Mouse (Mus musculus) heart, postnatal 0 days (tissue): Measurements from ENCODE around the gene Grm8. TPM values are rescaled to one million over a fixed set of nuclear protein-coding genes. Genes with fewer than 3 reads are reported as not detected.

Source experiments
- ATAC-seq: fragments of 200-750 bp; cut with Nextera tagmentation; 2 replicates; pipeline ENCODE4 v1.8.0; 2017; ENCODE audit warnings: low read depth, moderate number of reproducible peaks, moderate library complexity; ENCODE audit not compliant: insufficient read depth
- DNase-seq: peaks from one replicate; pipeline ENCODE4 v3.0.0-alpha.2; 2016; ENCODE audit warnings: low spot score
- H3K27ac ChIP-seq: fragments of 300-500 bp; sonication (generic); 2 replicates; pipeline ENCODE4 v1.5.1; 2014; ENCODE audit warnings: low read depth, mild to moderate bottlenecking
- H3K27me3 ChIP-seq: fragments of 300-500 bp; sonication (generic); 2 replicates; pipeline ENCODE4 v1.6.1; 2014; ENCODE audit warnings: low read length, mixed read lengths; ENCODE audit not compliant: control insufficient read depth, insufficient read depth
- H3K36me3 ChIP-seq: fragments of 300-500 bp; sonication (generic); replicated peaks from 2 replicates; pipeline ENCODE4 v1.6.1; 2014; ENCODE audit warnings: low read length, mixed read lengths; ENCODE audit not compliant: control insufficient read depth, insufficient read depth
- H3K4me1 ChIP-seq: fragments of 300-500 bp; sonication (generic); 2 replicates; pipeline ENCODE4 v1.6.1; 2014; ENCODE audit warnings: antibody characterized with exemption; ENCODE audit not compliant: control insufficient read depth, insufficient read depth
- H3K4me2 ChIP-seq: fragments of 300-500 bp; sonication (generic); 2 replicates; pipeline ENCODE4 v1.6.1; 2014; ENCODE audit warnings: low read depth, mild to moderate bottlenecking, low read length, moderate library complexity
- H3K4me3 ChIP-seq: fragments of 300-500 bp; sonication (generic); 2 replicates; pipeline ENCODE4 v1.5.1; 2014; ENCODE audit warnings: low read depth, low read length
- H3K9ac ChIP-seq: fragments of 300-500 bp; sonication (generic); replicated peaks from 2 replicates; pipeline ENCODE4 v1.6.1; 2014; ENCODE audit warnings: low read depth, low read length, mixed read lengths
- H3K9me3 ChIP-seq: fragments of 300-500 bp; sonication (generic); replicated peaks from 2 replicates; pipeline ENCODE4 v1.6.1; 2016; ENCODE audit warnings: low read length; ENCODE audit not compliant: control insufficient read depth
- CTCF ChIP-seq: IDR thresholded peaks from 2 replicates; pipeline ENCODE4 v1.5.1; 2016; ENCODE audit warnings: antibody characterized with exemption, control low read depth, low read depth
- EP300 ChIP-seq: IDR thresholded peaks from 2 replicates; pipeline ENCODE4 v1.6.1; 2016; ENCODE audit warnings: antibody characterized with exemption, low read depth
- WGBS: fragments of 180-500 bp; shearing (Covaris S2); extraction: QIAGEN DNeasy Blood & Tissue Kit; methylation state at CpG from one replicate; pipeline ENCODE4 v1.1.7; 2014; 5-methylcytosine and 5-hydroxymethylcytosine counted together
- polyA plus RNA-seq: library from polyadenylated mRNA; unstranded; fragments of >200 nt; fragmentation: Nextera tagmentation; extraction: Ambion mirVana; gene quantifications from 2 replicates; pipeline ENCODE4 v1.2.1, GENCODE M21; 2015
- total RNA-seq: library from RNA; depleted of rRNA; stranded (reverse); fragments of >200 nt; gene quantifications from 2 replicates; pipeline ENCODE4 v1.2.3, GENCODE M21; 2014; ENCODE audit warnings: low replicate concordance

The Grm8 gene
- total and polyA plus RNA-seq, 2 experiments from 2014 or later: not detected

DNA sequence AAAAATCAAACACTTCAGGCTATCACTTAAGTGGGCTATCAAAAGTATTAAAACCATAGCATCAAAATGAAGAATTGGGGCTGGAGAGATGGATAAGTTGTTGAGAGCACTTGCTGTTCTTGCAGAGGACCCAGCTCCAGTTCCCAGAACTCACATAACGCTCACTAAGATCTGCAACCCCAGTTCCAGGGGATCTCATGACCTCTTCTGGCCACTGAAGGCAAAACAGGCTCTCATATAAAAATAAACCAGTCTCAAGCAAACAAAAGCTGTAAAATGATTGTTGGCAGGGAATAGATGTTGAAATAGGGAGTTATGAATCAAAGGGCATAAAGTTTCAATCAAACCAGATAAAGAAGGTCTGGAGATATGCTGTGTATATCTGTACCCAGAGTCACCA is 171.1 kb downstream of the Grm8 start:
- H3K27me3 ChIP-seq: no peaks in the 10 kb centered on the region
- no peak overlapping the region for H3K4me3 ChIP-seq
- TF ChIP-seq CTCF (no peak), EP300 (no peak)
- H3K4me1 ChIP-seq: no peaks in the 10 kb centered on the region
- 70% methylated on average over 1 of the region's 1 CpGs for WGBS
- ATAC-seq (no peak), DNase-seq (no peak)
- H3K27ac ChIP-seq: no peak overlapping the region
- H3K4me2 ChIP-seq: no peak overlapping the region
- H3K36me3 ChIP-seq: no peaks in the 10 kb centered on the region
- H3K9ac ChIP-seq: no peak overlapping the region
- H3K9me3 ChIP-seq: no peaks in the 10 kb centered on the region

DNA sequence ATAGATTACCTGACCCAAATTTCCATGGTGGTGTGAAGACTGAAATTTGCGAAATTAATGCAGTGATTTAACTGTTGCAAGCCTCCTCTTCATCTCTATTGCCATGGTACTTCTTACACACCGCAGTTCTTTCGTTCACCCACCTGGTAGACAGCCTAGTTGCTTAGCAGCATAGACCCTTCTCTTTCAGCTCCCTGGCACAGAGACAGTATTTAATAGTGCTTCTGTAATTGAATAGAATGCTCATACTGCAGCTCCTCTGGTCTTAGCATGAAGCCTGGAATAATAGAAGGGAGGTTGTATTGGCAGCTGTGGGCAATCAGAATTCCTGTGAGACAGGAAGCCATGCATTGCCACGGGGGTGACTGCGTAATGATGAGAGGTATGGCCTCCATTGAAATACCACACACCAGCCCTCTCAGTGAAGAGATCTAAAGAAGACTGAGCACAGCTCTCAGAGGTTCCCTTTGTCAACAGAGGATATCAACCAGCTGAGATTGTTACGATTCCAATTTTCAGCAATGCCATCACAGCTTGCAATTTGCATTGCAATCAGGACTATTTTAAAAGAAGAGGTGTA is 178.6 kb downstream of the Grm8 start:
- no peak for TF ChIP-seq EP300
- TF ChIP-seq CTCF: no peak
- DNase-seq: no peak
- Histone ChIP-seq H3K4me1 (no peaks in the 10 kb centered on the region), H3K27me3 (no peaks in the 10 kb centered on the region), H3K9ac (no peak overlapping the region), H3K9me3 (no peaks in the 10 kb centered on the region), H3K4me2 (no peak overlapping the region), H3K4me3 (no peak overlapping the region), H3K27ac (no peak overlapping the region), H3K36me3 (no peaks in the 10 kb centered on the region)
- WGBS: 75% methylated on average over 6 of the region's 6 CpGs
- ATAC-seq: no peak

DNA sequence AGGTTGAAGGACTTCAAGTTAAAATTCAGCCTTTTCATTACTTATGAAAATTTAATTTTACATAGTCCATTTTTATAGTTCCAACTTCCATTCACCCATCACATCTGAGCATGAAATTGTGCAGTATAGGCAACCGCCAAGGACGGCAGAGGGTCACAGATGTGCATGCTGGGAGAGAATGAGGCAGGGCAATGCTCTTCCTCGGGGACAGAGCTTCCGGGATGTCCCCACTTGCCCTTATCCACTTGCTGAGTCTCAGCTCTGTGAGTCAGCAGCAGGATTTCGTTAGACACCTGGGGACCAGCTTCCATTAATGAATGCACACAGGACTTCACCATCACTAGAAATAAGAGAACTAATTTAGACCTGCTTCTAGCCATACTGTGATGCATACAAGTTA is 183.5 kb downstream of the Grm8 start:
- Histone ChIP-seq H3K4me1 (no peaks in the 10 kb centered on the region), H3K9ac (no peak overlapping the region), H3K27me3 (no peaks in the 10 kb centered on the region), H3K27ac (no peak overlapping the region), H3K36me3 (no peaks in the 10 kb centered on the region), H3K4me3 (no peak overlapping the region), H3K4me2 (no peak overlapping the region), H3K9me3 (no peaks in the 10 kb centered on the region)
- ATAC-seq (no peak), DNase-seq (no peak)
- 68% methylated on average over 5 of the region's 5 CpGs for WGBS
- TF ChIP-seq EP300 (no peak), CTCF (no peak)

DNA sequence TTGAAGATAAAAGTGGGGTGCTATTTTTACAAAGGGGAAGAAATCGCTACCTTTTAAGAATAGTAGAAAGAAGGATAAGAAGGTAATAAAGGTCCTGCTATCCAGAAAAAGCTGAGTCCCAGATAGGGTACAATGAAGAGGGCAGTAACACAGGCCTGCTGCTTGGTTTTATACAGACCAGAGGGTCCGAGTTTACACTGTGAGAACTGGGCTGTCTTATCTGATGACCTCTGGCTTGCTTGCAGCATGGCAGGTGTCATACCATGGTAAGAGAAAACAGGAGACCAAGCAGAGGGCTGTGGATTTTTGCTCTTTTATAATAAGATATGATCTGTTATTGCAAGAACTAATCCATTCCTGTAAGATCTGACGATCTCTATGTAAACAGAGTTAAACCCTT is 206.9 kb downstream of the Grm8 start:
- Histone ChIP-seq H3K4me3 (no peak overlapping the region), H3K9ac (no peak overlapping the region), H3K9me3 (no peaks in the 10 kb centered on the region), H3K4me2 (no peak overlapping the region), H3K27me3 (no peaks in the 10 kb centered on the region), H3K36me3 (no peaks in the 10 kb centered on the region), H3K27ac (no peak overlapping the region), H3K4me1 (no peaks in the 10 kb centered on the region)
- ATAC-seq: no peak
- no peak for DNase-seq
- WGBS: 53% methylated on average over 3 of the region's 3 CpGs
- no peak for TF ChIP-seq CTCF

DNA sequence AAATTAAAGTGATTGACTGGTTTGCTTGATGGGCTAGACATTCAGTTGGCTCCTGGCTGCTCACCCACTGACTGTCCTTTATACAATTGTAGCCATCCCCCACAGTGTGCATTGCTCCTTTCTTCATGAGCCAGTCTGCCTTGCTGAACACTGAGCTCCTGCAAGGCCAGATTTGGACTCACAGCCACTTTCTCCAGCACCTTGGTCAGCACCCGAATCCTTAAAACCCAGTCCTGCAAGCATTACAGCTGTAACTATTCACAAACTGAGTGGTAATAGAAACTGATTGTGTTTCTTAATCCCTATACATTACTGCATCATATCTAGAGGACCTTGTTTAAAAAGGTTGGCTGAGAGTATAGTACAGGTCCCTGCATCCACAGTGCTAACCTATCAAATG is 221.7 kb downstream of the Grm8 start:
- H3K36me3 ChIP-seq: no peaks in the 10 kb centered on the region
- H3K4me3 ChIP-seq: no peak overlapping the region
- no peak overlapping the region for H3K9ac ChIP-seq
- no peak for ATAC-seq
- no peak overlapping the region for H3K27ac ChIP-seq
- no peaks in the 10 kb centered on the region for H3K27me3 ChIP-seq
- no peak overlapping the region for H3K4me2 ChIP-seq
- 67% methylated on average over 1 of the region's 1 CpGs for WGBS
- H3K4me1 ChIP-seq: no peaks in the 10 kb centered on the region
- DNase-seq: no peak
- peaks cover 12% of the 10 kb centered on the region for H3K9me3 ChIP-seq
- TF ChIP-seq CTCF (no peak), EP300 (no peak)

DNA sequence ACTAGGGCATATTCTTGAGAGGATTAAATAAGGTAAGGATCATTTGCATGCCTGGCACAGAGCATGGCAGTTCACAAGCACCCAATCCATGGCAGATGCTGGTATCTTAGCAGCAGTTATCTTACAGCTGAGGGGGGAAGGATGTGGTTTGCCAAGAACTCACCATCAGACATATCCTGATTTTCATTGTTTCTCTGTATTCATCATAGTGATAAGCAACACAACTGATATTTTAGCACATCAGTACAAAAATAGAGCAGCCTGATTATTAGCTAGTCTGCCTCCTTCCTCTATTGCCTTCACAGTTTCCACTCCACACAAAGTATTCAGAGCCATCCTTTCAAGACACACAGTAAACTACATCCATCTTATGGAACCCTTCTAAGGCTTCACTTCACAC is 230.6 kb downstream of the Grm8 start:
- TF ChIP-seq EP300 (no peak), CTCF (no peak)
- ATAC-seq: no peak
- Histone ChIP-seq H3K4me1 (no peaks in the 10 kb centered on the region), H3K36me3 (no peaks in the 10 kb centered on the region), H3K9me3 (0 out of 2 replicates have a peak, but pooled peaks cover 5% of the 10 kb centered on the region), H3K27me3 (no peaks in the 10 kb centered on the region), H3K27ac (no peak overlapping the region), H3K9ac (no peak overlapping the region), H3K4me3 (no peak overlapping the region), H3K4me2 (no peak overlapping the region)
- DNase-seq: no peak
